Mouse (Mus musculus) bone marrow macrophage, adult 2 months (primary cell): ENCODE data around the gene Praf2.

Experiments
- CTCF ChIP-seq: IDR thresholded peaks from 2 replicates; pipeline ENCODE4 v1.5.1; 2012; ENCODE audit warnings: low read depth, mild to moderate bottlenecking, low read length, moderate library complexity
- POLR2A ChIP-seq: IDR thresholded peaks from 2 replicates; pipeline ENCODE4 v1.6.1; 2012; ENCODE audit warnings: mild to moderate bottlenecking, low read depth, low read length, borderline replicate concordance

DNA sequence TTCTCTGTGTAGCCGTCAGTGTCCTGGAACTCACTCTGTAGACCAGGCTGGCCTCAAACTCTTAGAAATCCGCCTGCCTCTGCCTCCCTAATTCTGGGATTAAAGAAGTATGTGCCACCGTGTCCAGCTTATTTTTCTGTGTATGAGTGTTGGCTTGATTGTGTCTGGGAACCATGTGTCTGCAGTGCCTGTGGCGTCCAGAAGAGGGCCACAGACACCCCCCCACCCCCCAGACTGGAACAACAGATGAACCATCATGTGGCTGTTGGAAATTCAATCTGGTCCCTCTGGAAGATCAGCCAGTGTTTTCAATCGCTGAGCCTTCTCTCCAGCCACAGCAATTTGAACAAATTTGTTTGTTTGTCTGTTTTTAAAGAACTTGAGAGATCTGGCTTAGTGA is 15.2 kb downstream of the Praf2 start:
- TF ChIP-seq POLR2A (no peak), CTCF (no peak)
